Comparison of ENCODE assay signal across 23 mouse cellular contexts in the genomic region with DNA sequence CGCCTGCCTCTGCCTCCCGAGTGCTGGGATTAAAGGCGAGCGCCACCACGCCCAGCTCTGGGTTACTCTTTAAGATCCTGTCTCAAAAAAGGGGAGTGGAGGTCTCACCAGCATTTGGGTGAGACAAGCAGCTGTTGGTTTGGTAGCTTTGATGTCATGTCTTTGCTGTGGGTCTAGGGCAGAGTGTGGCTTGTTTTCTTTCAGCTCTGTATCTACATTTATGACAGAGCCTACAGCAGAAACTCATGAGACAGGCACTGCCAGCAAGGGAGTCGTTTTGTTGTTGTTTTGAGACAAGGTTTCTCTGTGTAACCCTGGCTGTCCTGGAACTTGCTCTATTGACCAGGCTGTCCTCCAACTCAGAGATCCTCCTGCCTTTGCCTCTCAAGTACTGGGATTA. TPM values are rescaled to one million over a fixed set of nuclear protein-coding genes. Genes with fewer than 3 reads are reported as not detected.
"Had no signal": no experiment of that assay in that cellular context is flagged by ENCODE, and none has a peak within 500 bp of the region (broad histone marks: within the 10 kb centered on the region; RNA-seq: fewer than 3 reads in every experiment).

No protein-coding gene starts in this region.

- H3K9me3 ChIP-seq: intestine, embryonic 15.5 days; limb, embryonic 10.5 days; megakaryocyte, embryonic 14.5 days; midbrain, embryonic 15.5 days; neural tube, embryonic 13.5 days; stomach, embryonic 15.5 days had no signal

- H3K4me1 ChIP-seq: intestine, embryonic 15.5 days had no signal

- ATAC-seq: intestine, embryonic 15.5 days; lung, postnatal 0 days; midbrain, embryonic 15.5 days had no signal

- H3K4me2 ChIP-seq: intestine, embryonic 15.5 days; midbrain, embryonic 11.5 days; midbrain, embryonic 15.5 days; neural tube, embryonic 13.5 days; stomach, embryonic 15.5 days had no signal

- DNase-seq: kidney, adult 18-20 months; kidney, postnatal 10 days; kidney, postnatal 4 days; lung, adult 2 months; lung, postnatal 36 days; retina, postnatal 1 day; right cerebral cortex, postnatal 4 days; spleen, adult 18-20 months had no signal

- H3K27ac ChIP-seq: intestine, embryonic 15.5 days; layer of hippocampus, adult 2 months; limb, embryonic 10.5 days; midbrain, embryonic 15.5 days; neural tube, embryonic 13.5 days; stomach, embryonic 15.5 days had no signal

- H3K36me3 ChIP-seq: midbrain, embryonic 15.5 days; stomach, embryonic 15.5 days had no signal

- H3K9ac ChIP-seq: intestine, embryonic 15.5 days; midbrain, embryonic 15.5 days; neural tube, embryonic 13.5 days; stomach, embryonic 15.5 days had no signal

- H3K4me3 ChIP-seq: intestine, embryonic 15.5 days; layer of hippocampus, adult 2 months; limb, embryonic 10.5 days; megakaryocyte, embryonic 14.5 days; midbrain, embryonic 15.5 days; stomach, embryonic 15.5 days had no signal

- H3K27me3 ChIP-seq: intestine, embryonic 15.5 days; megakaryocyte, embryonic 14.5 days; midbrain, embryonic 15.5 days; neural tube, embryonic 13.5 days; stomach, embryonic 15.5 days had no signal

RNA-seq across cellular contexts. Expression of a gene that starts 41.4 kb away (rescaled TPM):
- total RNA-seq: layer of hippocampus, adult 2 months; layer of hippocampus, postnatal 10 days; left cerebral cortex, postnatal 10 days; monocyte, adult 5-6 weeks had no signal
- polyA plus RNA-seq: intestine, embryonic 15.5 days; kidney, embryonic 14.5 days; limb, embryonic 10.5 days; limb, embryonic 14.5 days; lung, adult 2 months; lung, postnatal 0 days; midbrain, embryonic 11.5 days; midbrain, embryonic 15.5 days; neural tube, embryonic 13.5 days; stomach, embryonic 15.5 days; testis, adult 2 months had no signal

RNA-seq across cellular contexts. Expression of a gene that starts 49.4 kb away (rescaled TPM):
- total RNA-seq: monocyte, adult 5-6 weeks had no signal
